Mouse (Mus musculus) G1E (cell line): ENCODE data around the gene Map2k4.

Source experiments
- CTCF ChIP-seq: IDR thresholded peaks from 2 replicates; pipeline ENCODE4 v1.5.1; 2012; ENCODE audit warnings: low read depth, low read length, inconsistent platforms, mixed read lengths
- GATA1 ChIP-seq: IDR thresholded peaks from 2 replicates; pipeline ENCODE4 v1.6.1; 2012; ENCODE audit warnings: borderline replicate concordance, low read length, inconsistent platforms, mixed read lengths
- POLR2AphosphoS5 ChIP-seq: IDR thresholded peaks from 2 replicates; pipeline ENCODE4 v1.6.1; 2012; ENCODE audit warnings: low read depth, low read length, inconsistent platforms; ENCODE audit not compliant: insufficient replicate concordance
- TAL1 ChIP-seq: conservative IDR thresholded peaks from 2 replicates; pipeline ENCODE4 v1.6.1; 2012; ENCODE audit warnings: low read depth, low read length, inconsistent platforms, mixed read lengths

- no peak for TF ChIP-seq GATA1
- no peak for TF ChIP-seq CTCF
- TF ChIP-seq TAL1: no peak
- TF ChIP-seq POLR2AphosphoS5: no peak
These were observed 511 bp downstream of the Map2k4 start for GRCm38 (mm10) chr11:65787421-65788151.
